Mouse (Mus musculus): ENCODE measurements at regions not wholly inside any gene's neighbourhood (a gene's known extent, or its start where the extent isn't known, plus 50 kb on each side); places are given as distances from the start of the nearest gene placed in this dataset.

GRCm38 (mm10) chr13:53584504-53585130, 111.7 kb upstream of the Msx2 start:
- peak in 1 of 2 experiments; percentile 18 for DNase-seq (ENCODE audit: low spot score in 2 of 2)

- no peak for DNase-seq (ENCODE audit: low spot score in 2 of 2)
Observed at GRCm38 (mm10) chr13:53553876-53554577, 81.2 kb upstream of the Msx2 start.

- DNase-seq (ENCODE audit: low spot score in 2 of 2): no peak
Observed at GRCm38 (mm10) chr13:53553192-53553875, 80.5 kb upstream of the Msx2 start.

- DNase-seq (ENCODE audit: low spot score in 2 of 2): no peak
Observed at GRCm38 (mm10) chr13:53548396-53548795, 75.5 kb upstream of the Msx2 start.

GRCm38 (mm10) chr13:53543291-53543690, 70.4 kb upstream of the Msx2 start:
- DNase-seq (ENCODE audit: low spot score in 2 of 2): no peak

- no peak for DNase-seq (ENCODE audit: low spot score in 2 of 2)
Observed at GRCm38 (mm10) chr13:53539797-53540196, 66.9 kb upstream of the Msx2 start.

GRCm38 (mm10) chr13:53537937-53538336, 65.1 kb upstream of the Msx2 start:
- no peak for DNase-seq (ENCODE audit: low spot score in 2 of 2)

- no peak for DNase-seq (ENCODE audit: low spot score in 2 of 2)
Observed at GRCm38 (mm10) chr13:53535781-53536425, 63.0 kb upstream of the Msx2 start.

GRCm38 (mm10) chr13:53533738-53534137, 60.9 kb upstream of the Msx2 start:
- no peak for DNase-seq (ENCODE audit: low spot score in 2 of 2)

- DNase-seq (ENCODE audit: low spot score in 2 of 2): no peak
Observed at GRCm38 (mm10) chr13:53526880-53527279, 54.0 kb upstream of the Msx2 start.

GRCm38 (mm10) chr13:53522807-53523206, 49.9 kb upstream of the Msx2 start:
- no peak for DNase-seq (ENCODE audit: low spot score in 2 of 2)
